Comparison of ENCODE assay signal across 13 mouse cellular contexts in genomic region chr7:141117636-141118035, GRCm38 (mm10). TPM values are rescaled to one million over a fixed set of nuclear protein-coding genes. Genes with fewer than 3 reads are reported as not detected.
DNase-seq lines count a peak whose midpoint lies in the region; ATAC-seq lines count a peak whose summit lies in the region.
"Had no signal": no experiment of that assay in that cellular context is flagged by ENCODE, and none has a peak within 500 bp of the region (broad histone marks: within the 10 kb centered on the region; RNA-seq: fewer than 3 reads in every experiment).

Ano9 (minus strand) TSS chr7:141117806.

- 0 out of 2 replicates have a peak, but pooled peaks cover 7% of the 10 kb centered on the region for H3K27me3 ChIP-seq in heart, embryonic 14.5 days (ENCODE audit: control insufficient read depth, insufficient read depth, low read length)
- peaks cover 30% of the 10 kb centered on the region for H3K27me3 ChIP-seq in heart, embryonic 12.5 days (replicated peaks)
- H3K27me3 ChIP-seq in embryonic facial prominence, embryonic 15.5 days, result no peaks in the 10 kb centered on the region
- H3K27me3 ChIP-seq in midbrain, embryonic 11.5 days (ENCODE audit: control insufficient read depth, insufficient read depth, low read length), result no peaks in the 10 kb centered on the region

- no peaks in the 10 kb centered on the region for H3K9me3 ChIP-seq in heart, embryonic 14.5 days (ENCODE audit: control insufficient read depth, low read length)
- no peaks in the 10 kb centered on the region for H3K9me3 ChIP-seq in heart, embryonic 12.5 days (replicated peaks)
- no peaks in the 10 kb centered on the region for H3K9me3 ChIP-seq in embryonic facial prominence, embryonic 15.5 days (replicated peaks)
- no peaks in the 10 kb centered on the region for H3K9me3 ChIP-seq in midbrain, embryonic 11.5 days (ENCODE audit: control insufficient read depth, low read length)
- H3K9me3 ChIP-seq: forebrain, embryonic 13.5 days; heart, embryonic 15.5 days; liver, embryonic 12.5 days had no signal

- WGBS in heart, embryonic 14.5 days, result 12% methylated on average over 9 of the region's 9 CpGs
- 9% methylated on average over 9 of the region's 9 CpGs for WGBS in heart, embryonic 12.5 days
- WGBS in embryonic facial prominence, embryonic 15.5 days, result 9% methylated on average over 9 of the region's 9 CpGs
- 14% methylated on average over 8 of the region's 9 CpGs for WGBS in midbrain, embryonic 11.5 days

- H3K27ac ChIP-seq in heart, embryonic 14.5 days (replicated peaks in 1 of 2; ENCODE audit: control insufficient read depth in 1 of 2, insufficient read depth in 1 of 2, low read depth in 2 of 2, low read length in 2 of 2), result no peak within 1 kb of the TSS
- no peak within 1 kb of the TSS for H3K27ac ChIP-seq in heart, embryonic 12.5 days (ENCODE audit: poor library complexity, severe bottlenecking)
- H3K27ac ChIP-seq in embryonic facial prominence, embryonic 15.5 days (replicated peaks), result no peak within 1 kb of the TSS
- H3K27ac ChIP-seq in midbrain, embryonic 11.5 days (ENCODE audit: low read depth, low read length), result no peak within 1 kb of the TSS
- H3K27ac ChIP-seq: forebrain, embryonic 13.5 days; heart, embryonic 15.5 days had no signal

- H3K4me3 ChIP-seq in heart, embryonic 14.5 days (ENCODE audit: control insufficient read depth in 1 of 2, insufficient read depth in 1 of 2, low read depth in 1 of 2, low read length in 2 of 2), result no peak within 1 kb of the TSS
- H3K4me3 ChIP-seq in heart, embryonic 12.5 days, result no peak within 1 kb of the TSS
- peak within 1 kb of the TSS; percentile 24 for H3K4me3 ChIP-seq in embryonic facial prominence, embryonic 15.5 days (replicated peaks)
- H3K4me3 ChIP-seq in midbrain, embryonic 11.5 days (ENCODE audit: low read depth, low read length), result no peak within 1 kb of the TSS
- H3K4me3 ChIP-seq: forebrain, embryonic 13.5 days; heart, embryonic 15.5 days; liver, embryonic 12.5 days had no signal

- peak within 1 kb of the TSS; percentile 13; the same call in 1 of the 2 replicates for H3K4me2 ChIP-seq in heart, embryonic 14.5 days (ENCODE audit: low read length)
- no peak within 1 kb of the TSS for H3K4me2 ChIP-seq in heart, embryonic 12.5 days
- peak within 1 kb of the TSS; percentile 36 for H3K4me2 ChIP-seq in embryonic facial prominence, embryonic 15.5 days (replicated peaks)
- no peak within 1 kb of the TSS for H3K4me2 ChIP-seq in midbrain, embryonic 11.5 days
- H3K4me2 ChIP-seq: forebrain, embryonic 13.5 days; heart, embryonic 15.5 days; liver, embryonic 12.5 days had no signal

- peak; percentile 55 to 72 for DNase-seq in kidney, postnatal 4 days
- peak; percentile 28 to 43 for DNase-seq in lung, postnatal 4 days
- DNase-seq in midbrain, embryonic 11.5 days (ENCODE audit: low spot score, missing footprints), result no peak
- DNase-seq in retina, postnatal 1 day, result no peak
- DNase-seq: cerebellum, adult 9-11 months had no signal

- H3K4me1 ChIP-seq in heart, embryonic 14.5 days (ENCODE audit: control insufficient read depth in 2 of 2, insufficient read depth in 2 of 2, low read length in 2 of 2), result peaks cover 2 to 4% of the 10 kb centered on the region in 2 experiments; a peak in 1 of 4 replicates
- peaks cover 5% of the 10 kb centered on the region for H3K4me1 ChIP-seq in heart, embryonic 12.5 days (replicated peaks)
- H3K4me1 ChIP-seq in embryonic facial prominence, embryonic 15.5 days, result peaks cover 4% of the 10 kb centered on the region
- H3K4me1 ChIP-seq in midbrain, embryonic 11.5 days (ENCODE audit: control insufficient read depth, insufficient read depth, low read length), result no peaks in the 10 kb centered on the region
- H3K4me1 ChIP-seq: forebrain, embryonic 13.5 days had no signal

- no peak within 1 kb of the TSS for H3K9ac ChIP-seq in heart, embryonic 14.5 days (ENCODE audit: low read length)
- no peak within 1 kb of the TSS for H3K9ac ChIP-seq in heart, embryonic 12.5 days
- H3K9ac ChIP-seq in embryonic facial prominence, embryonic 15.5 days, result no peak within 1 kb of the TSS
- H3K9ac ChIP-seq in midbrain, embryonic 11.5 days (ENCODE audit: low read length), result no peak within 1 kb of the TSS
- H3K9ac ChIP-seq: forebrain, embryonic 13.5 days; heart, embryonic 15.5 days; liver, embryonic 12.5 days had no signal

- H3K36me3 ChIP-seq in heart, embryonic 14.5 days (ENCODE audit: control insufficient read depth, insufficient read depth, low read length), result no peaks in the 10 kb centered on the region
- no peaks in the 10 kb centered on the region for H3K36me3 ChIP-seq in heart, embryonic 12.5 days
- H3K36me3 ChIP-seq in embryonic facial prominence, embryonic 15.5 days, result no peaks in the 10 kb centered on the region
- no peaks in the 10 kb centered on the region for H3K36me3 ChIP-seq in midbrain, embryonic 11.5 days (ENCODE audit: control insufficient read depth, insufficient read depth, low read length)
- H3K36me3 ChIP-seq: heart, embryonic 15.5 days; liver, embryonic 12.5 days had no signal

- ATAC-seq in heart, embryonic 14.5 days (ENCODE audit: insufficient number of reproducible peaks, insufficient read depth, low FRiP score, low read depth), result no peak
- ATAC-seq in heart, embryonic 12.5 days (ENCODE audit: insufficient number of reproducible peaks, low FRiP score), result no peak
- ATAC-seq in embryonic facial prominence, embryonic 15.5 days (ENCODE audit: insufficient number of reproducible peaks, low FRiP score, low TSS enrichment, low read depth), result no peak
- no peak for ATAC-seq in midbrain, embryonic 11.5 days (ENCODE audit: low FRiP score)
- ATAC-seq in megakaryocyte-erythroid progenitor cell, adult 5-6 weeks (replicated peaks; ENCODE audit: low FRiP score, low TSS enrichment, poor library complexity, severe bottlenecking), result no peak
- ATAC-seq: forebrain, embryonic 13.5 days; liver, embryonic 12.5 days had no signal

RNA-seq across cellular contexts. Expression of gene Ano9, which starts in this region (rescaled TPM):
- polyA plus RNA-seq in heart, embryonic 14.5 days (2014; fragmentation: Nextera tagmentation; extraction: Ambion mirVana), result 0.34 TPM in 1 of 2 replicates, not detected in the other
- polyA plus RNA-seq in heart, embryonic 12.5 days (2016; fragmentation: Nextera tagmentation; extraction: Ambion mirVana), result 0.09 and 0.30 TPM in 2 replicates
- 18.2 and 20.7 TPM in 2 replicates for polyA plus RNA-seq in embryonic facial prominence, embryonic 15.5 days (2015; fragmentation: Nextera tagmentation; extraction: Ambion mirVana)
- 0.12 TPM in 1 of 2 replicates, not detected in the other for polyA plus RNA-seq in midbrain, embryonic 11.5 days (2014; fragmentation: Nextera tagmentation; extraction: Ambion mirVana)
- not detected in 2 replicates for total RNA-seq in megakaryocyte-erythroid progenitor cell, adult 5-6 weeks (2014; fragmentation: Nextera tagmentation)
- not detected in 2 replicates for total RNA-seq in megakaryocyte-erythroid progenitor cell, adult 5-6 weeks (2017)
- polyA plus RNA-seq: C2C12; forebrain, embryonic 13.5 days had no signal

Comparison
In these comparisons a context has a peak if more than half of its experiments do, and no peak if none do; other contexts are left out.
1. RNA of gene Ano9 (polyA plus RNA-seq): 18.2 to 20.7 TPM in embryonic facial prominence, embryonic 15.5 days; 0.34 TPM in heart, embryonic 14.5 days, 0.12 TPM in midbrain, embryonic 11.5 days and 0.09 to 0.30 TPM in heart, embryonic 12.5 days; every median in the first group is over 10 times any median in the second.
2. H3K4me2 ChIP-seq: peak in heart, embryonic 14.5 days (single experiment) and embryonic facial prominence, embryonic 15.5 days (single experiment); none in heart, embryonic 12.5 days (single experiment) and midbrain, embryonic 11.5 days (single experiment).
3. DNase-seq: peak in kidney, postnatal 4 days (2 of 2) and lung, postnatal 4 days (2 of 2); none in midbrain, embryonic 11.5 days (single experiment) and retina, postnatal 1 day (single experiment).